Mouse (Mus musculus) lung, postnatal 0 days (tissue): Measurements from ENCODE around the gene Sugp1.

Experiments
- CTCF ChIP-seq: IDR thresholded peaks from 2 replicates; pipeline ENCODE4 v1.5.1; 2016; ENCODE audit warnings: antibody characterized with exemption, mild to moderate bottlenecking
- EP300 ChIP-seq: IDR thresholded peaks from 2 replicates; pipeline ENCODE4 v1.6.1; 2016; ENCODE audit warnings: antibody characterized with exemption, mild to moderate bottlenecking, control low read depth

DNA sequence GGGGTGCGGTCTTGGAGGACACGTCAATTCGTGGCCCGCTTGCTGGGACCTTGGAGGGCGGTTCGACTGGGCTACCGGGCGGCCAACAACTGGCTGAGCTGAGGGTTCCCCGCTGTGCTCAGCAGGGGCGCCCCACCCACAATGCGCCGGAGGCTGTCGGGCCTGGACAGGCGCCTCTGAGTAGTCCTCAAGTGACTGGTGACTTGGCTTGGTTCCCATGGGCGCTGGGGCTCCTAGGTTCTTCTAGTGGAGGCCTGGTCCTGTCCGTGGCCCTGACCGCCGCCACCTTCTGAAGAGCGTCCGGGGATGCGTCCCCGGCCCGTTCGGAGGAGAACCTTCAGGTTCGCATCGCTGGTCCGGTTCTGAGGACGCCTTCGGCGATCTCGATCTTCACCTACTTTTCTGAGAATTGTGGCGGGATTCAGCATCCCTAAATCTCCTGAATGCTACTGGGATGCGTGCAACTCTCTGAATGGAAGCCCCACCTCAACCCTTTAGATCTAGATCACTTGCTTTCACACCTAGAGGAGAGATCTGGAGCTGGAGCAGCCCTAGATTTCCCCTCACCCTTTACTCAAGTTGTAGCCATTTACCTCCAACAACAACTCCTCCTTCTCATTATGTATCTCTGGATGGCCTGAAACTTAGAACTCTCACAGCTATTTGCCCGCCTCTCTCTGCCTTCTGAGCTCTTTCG lies 45.9 kb upstream of the Sugp1 start:
- peak; percentile 69; the same call in 1 of the 2 replicates for TF ChIP-seq EP300
- peak; percentile 38; the same call in 1 of the 2 replicates for TF ChIP-seq CTCF
